Mouse (Mus musculus) left cerebral cortex, adult 9 months (tissue): ENCODE data around the gene Rasgrf2.
A peak's percentile ranks its signal among the peaks of the same experiment; 100 is the strongest.

ENCODE experiments used
- DNase-seq, 2 experiments: peaks; one replicate each; pipeline ENCODE4 v3.0.0; 2022; ENCODE audit warnings: low spot score in 2 of 2

Rasgrf2 gene

GRCm38 (mm10) chr13:92041584-92042563 is 89.6 kb downstream of the Rasgrf2 start:
- no peak for DNase-seq

GRCm38 (mm10) chr13:92030364-92031057 is 100.9 kb downstream of the Rasgrf2 start:
- no peak for DNase-seq

GRCm38 (mm10) chr13:92029666-92030065 is 101.8 kb downstream of the Rasgrf2 start:
- no peak for DNase-seq

- DNase-seq, result peak in 1 of 2 experiments; percentile 25
Measured at GRCm38 (mm10) chr13:92027951-92028350, 103.5 kb downstream of the Rasgrf2 start.

- no peak for DNase-seq
Measured at GRCm38 (mm10) chr13:92026651-92027050, 104.8 kb downstream of the Rasgrf2 start.

- DNase-seq, result no peak
Measured at GRCm38 (mm10) chr13:92025124-92025523, 106.3 kb downstream of the Rasgrf2 start.

- DNase-seq, result no peak
Measured at GRCm38 (mm10) chr13:92022202-92022601, 109.3 kb downstream of the Rasgrf2 start.

GRCm38 (mm10) chr13:91996929-91997328 is 134.5 kb downstream of the Rasgrf2 start:
- peak in 1 of 2 experiments; percentile 37 for DNase-seq

GRCm38 (mm10) chr13:91991412-91991811 is 140.0 kb downstream of the Rasgrf2 start:
- DNase-seq, result no peak

GRCm38 (mm10) chr13:91990709-91991284 is 140.7 kb downstream of the Rasgrf2 start:
- no peak for DNase-seq

- peak in 1 of 2 experiments; percentile 44 for DNase-seq
Measured at GRCm38 (mm10) chr13:91988378-91988777, 143.1 kb downstream of the Rasgrf2 start.

- DNase-seq, result no peak
Measured at GRCm38 (mm10) chr13:91986958-91987357, 144.5 kb downstream of the Rasgrf2 start.

- DNase-seq, result no peak
Measured at GRCm38 (mm10) chr13:91985915-91986589, 145.4 kb downstream of the Rasgrf2 start.

GRCm38 (mm10) chr13:91985019-91985418 is 146.4 kb downstream of the Rasgrf2 start:
- no peak for DNase-seq

- DNase-seq, result no peak
Measured at GRCm38 (mm10) chr13:91982080-91982479, 149.4 kb downstream of the Rasgrf2 start.

- no peak for DNase-seq
Measured at GRCm38 (mm10) chr13:91981414-91981813, 150.0 kb downstream of the Rasgrf2 start.

- no peak for DNase-seq
Measured at GRCm38 (mm10) chr13:91976971-91977370, 154.5 kb downstream of the Rasgrf2 start.

- no peak for DNase-seq
Measured at GRCm38 (mm10) chr13:91976541-91976940, 154.9 kb downstream of the Rasgrf2 start.

- DNase-seq, result peak; percentile 62 to 76
Measured at GRCm38 (mm10) chr13:91974154-91974553, 157.3 kb downstream of the Rasgrf2 start.

GRCm38 (mm10) chr13:91971246-91971645 is 160.2 kb downstream of the Rasgrf2 start:
- no peak for DNase-seq

- no peak for DNase-seq
Measured at GRCm38 (mm10) chr13:91956474-91956873, 175.0 kb downstream of the Rasgrf2 start.

GRCm38 (mm10) chr13:91955646-91956045 is 175.8 kb downstream of the Rasgrf2 start:
- no peak for DNase-seq
